Mouse (Mus musculus) heart, postnatal 36 days (tissue): ENCODE measurements around the gene Tmem110. TPM values are rescaled to one million over a fixed set of nuclear protein-coding genes. Genes with fewer than 3 reads are reported as not detected.

Source experiments
- DNase-seq, 2 experiments: peaks; one replicate each; pipeline ENCODE4 v3.0.0; 2021 to 2022
- intact Hi-C: fragments of 180-260 bp; cut with DNase I; formaldehyde crosslinking; loops from one replicate; pipeline ENCODE4 v1.15.1; 2025
- total RNA-seq, 2 experiments: library from RNA; stranded (reverse); gene quantifications; 2 replicates each; pipeline ENCODE4 v1.2.3; 2021

The Tmem110 gene
- 1 to 10 TPM; 7.6 to 9.6 TPM for total RNA-seq

DNA sequence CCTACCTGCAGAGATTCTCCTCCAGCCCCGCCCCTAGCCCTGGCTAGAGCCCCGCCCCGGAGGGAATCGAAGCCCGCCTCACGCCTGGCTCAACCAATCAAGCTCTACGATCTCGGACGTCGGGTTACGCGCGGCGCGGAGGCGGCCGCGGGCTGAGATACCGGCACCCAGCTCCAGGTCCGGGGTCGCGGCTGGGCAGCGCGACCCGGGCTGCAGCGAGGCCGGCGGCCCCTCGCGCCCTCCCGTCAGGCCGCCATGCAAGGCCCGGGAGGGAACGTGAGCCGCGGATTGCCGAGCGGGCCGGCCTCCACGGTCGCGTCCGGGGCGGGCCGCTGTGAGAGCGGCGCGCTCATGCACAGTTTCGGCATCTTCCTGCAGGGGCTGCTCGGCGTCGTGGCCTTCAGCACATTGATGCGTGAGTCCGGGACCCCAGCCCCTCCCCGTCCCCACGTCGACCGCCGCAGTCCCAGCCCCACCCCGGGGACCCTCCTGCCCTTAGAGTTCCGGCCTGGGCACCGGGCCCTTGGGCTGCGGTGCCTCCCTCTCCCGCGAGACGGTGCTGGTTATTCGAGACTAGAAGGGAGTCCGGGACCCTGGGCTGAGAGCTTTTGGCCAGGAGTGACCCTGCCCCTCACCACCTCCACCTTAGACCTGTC lies at the start of gene Tmem110:
TSS of gene Tmem110 (plus strand) at position 115 of the 656 bp plus-strand sequence.
- DNase-seq, result peak; percentile 81 to 87

GRCm38 (mm10) chr14:30784614-30785013 lies 40.8 kb upstream of the Tmem110 start:
- DNase-seq, result no peak

More for the DNA sequence above, at the start of gene Tmem110:
- intact Hi-C loops, result loop anchor here (2.0 to 5.0 kb wide), 3 partner anchors 39 to 108 kb away; no protein-coding TSS in a partner anchor

DNA sequence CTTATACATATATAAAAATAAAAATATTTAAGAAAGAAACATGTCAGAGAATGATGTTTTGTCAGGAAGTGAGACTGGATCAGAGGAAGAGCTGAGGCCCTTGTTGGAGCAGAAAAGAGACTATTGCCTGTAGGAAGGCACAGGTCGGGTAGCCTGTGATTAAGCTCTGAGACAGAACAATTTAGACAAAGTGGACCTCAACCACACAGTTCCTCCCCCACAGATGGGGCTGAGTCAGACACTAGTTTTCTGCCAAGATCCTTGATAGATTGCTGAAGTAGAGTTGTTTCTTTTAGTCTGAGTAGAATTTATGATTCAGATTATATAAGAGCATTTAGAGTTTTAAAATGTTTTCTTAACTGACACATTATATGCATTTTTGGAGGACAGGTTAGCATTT lies 35.9 kb upstream of the Tmem110 start:
- intact Hi-C loops, result no loop called here
- no peak for DNase-seq

More at GRCm38 (mm10) chr14:30784614-30785013, 40.8 kb upstream of the Tmem110 start:
- intact Hi-C loops, result no loop called here

DNA sequence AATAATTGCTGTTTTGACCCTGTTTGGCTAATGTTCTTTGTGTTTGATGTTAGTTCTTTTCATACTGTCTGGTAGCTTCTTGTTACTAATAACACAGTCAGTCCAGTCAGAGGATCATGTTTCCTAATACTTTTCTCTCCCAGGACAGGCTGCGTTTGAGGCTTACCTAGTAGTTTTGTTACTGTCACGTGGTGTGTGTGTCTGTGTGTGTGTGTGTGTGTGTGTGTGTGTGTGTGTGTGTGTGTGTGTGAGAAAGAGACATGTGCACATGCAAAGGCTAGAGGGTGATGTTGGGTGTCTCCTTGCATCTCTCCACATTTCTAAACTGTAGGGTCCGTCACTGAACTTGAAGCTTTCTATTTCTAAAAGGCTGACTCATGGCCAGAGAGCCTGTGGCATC lies 32.5 kb upstream of the Tmem110 start:
- no peak for DNase-seq
- intact Hi-C loops, result loop anchor here (5.0 kb wide), 1 partner anchor 76 kb away; no protein-coding TSS in a partner anchor

DNA sequence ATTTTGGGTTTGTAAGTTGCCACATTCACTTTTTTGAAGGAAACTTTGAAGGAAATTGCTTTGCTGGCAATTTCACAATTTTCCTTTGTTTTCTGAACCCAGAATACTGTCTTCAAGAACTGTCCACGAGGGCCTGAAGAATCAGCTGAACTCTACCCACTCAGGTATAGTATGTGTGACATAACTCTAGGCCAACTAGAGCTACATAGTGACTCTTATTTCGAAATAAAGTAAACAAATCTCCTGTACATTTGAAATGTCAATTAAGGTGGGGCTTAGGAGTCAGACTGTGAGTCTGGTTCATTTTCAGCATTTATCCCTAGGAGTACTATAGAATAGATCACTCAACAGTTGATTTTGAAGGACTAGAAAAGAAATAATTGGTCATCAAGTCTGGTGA lies 23.6 kb upstream of the Tmem110 start:
- DNase-seq, result no peak
- intact Hi-C loops, result no loop called here

GRCm38 (mm10) chr14:30821136-30821535 lies 4.3 kb upstream of the Tmem110 start:
- intact Hi-C loops, result loop anchor here (5.0 kb wide), 1 partner anchor 124 kb away; no protein-coding TSS in a partner anchor
- DNase-seq, result no peak

- no peak for DNase-seq
- intact Hi-C loops, result loop anchor here (2.0 to 5.0 kb wide), 2 partner anchors 40 to 127 kb away; no protein-coding TSS in a partner anchor
Measured at GRCm38 (mm10) chr14:30824456-30824995, 864 bp upstream of the Tmem110 start.

DNA sequence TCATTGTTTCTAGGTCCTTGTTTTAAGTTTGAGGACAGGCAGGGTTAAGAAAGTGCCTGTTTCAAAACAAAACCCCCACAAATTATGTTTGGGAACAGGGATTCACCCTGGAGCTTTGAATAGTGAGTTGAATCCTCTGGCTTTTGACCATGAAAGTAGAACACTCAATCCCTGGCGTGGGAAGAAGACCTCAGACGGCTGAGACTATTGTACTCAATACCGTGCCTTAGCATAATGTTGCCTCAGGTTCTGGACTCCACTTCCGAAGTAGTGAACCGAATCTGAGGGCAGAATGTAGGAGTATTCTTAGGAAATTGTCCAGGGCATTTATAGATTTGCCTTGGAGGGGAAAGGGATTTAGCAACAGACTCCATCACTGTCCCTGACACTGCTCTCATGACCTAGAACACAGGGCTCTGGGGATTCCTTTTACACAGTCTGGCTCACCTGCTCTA lies 342 bp upstream of the Tmem110 start:
- no peak for DNase-seq
- intact Hi-C loops, result loop anchor here (2.0 to 5.0 kb wide), 3 partner anchors 40 to 108 kb away; no protein-coding TSS in a partner anchor

GRCm38 (mm10) chr14:30826174-30827140 lies 1.1 kb downstream of the Tmem110 start:
- intact Hi-C loops, result loop anchor here (5.0 kb wide), 2 partner anchors 56 to 109 kb away; no protein-coding TSS in a partner anchor
- no peak for DNase-seq

DNA sequence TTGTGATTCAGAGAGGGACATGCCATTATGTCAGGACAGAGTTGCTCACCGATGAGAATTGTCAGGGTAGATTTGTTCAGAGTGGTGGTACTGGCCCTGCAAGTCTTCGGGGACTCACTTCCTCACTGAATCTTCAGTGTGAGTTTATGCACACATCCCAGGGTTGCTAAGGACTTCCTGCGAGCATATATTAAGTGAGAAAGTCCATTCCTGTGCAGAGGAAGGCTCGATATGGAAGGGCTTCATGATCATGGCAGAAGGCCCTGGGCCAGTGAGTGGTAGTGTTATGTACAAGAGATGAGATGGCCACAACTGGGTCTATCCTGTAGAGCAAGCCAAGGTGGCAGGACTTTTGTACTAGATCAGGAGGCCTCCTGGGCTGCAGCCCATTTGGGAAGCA lies 2.1 kb downstream of the Tmem110 start:
- intact Hi-C loops, result loop anchor here (5.0 kb wide), 2 partner anchors 55 to 110 kb away; no protein-coding TSS in a partner anchor

DNA sequence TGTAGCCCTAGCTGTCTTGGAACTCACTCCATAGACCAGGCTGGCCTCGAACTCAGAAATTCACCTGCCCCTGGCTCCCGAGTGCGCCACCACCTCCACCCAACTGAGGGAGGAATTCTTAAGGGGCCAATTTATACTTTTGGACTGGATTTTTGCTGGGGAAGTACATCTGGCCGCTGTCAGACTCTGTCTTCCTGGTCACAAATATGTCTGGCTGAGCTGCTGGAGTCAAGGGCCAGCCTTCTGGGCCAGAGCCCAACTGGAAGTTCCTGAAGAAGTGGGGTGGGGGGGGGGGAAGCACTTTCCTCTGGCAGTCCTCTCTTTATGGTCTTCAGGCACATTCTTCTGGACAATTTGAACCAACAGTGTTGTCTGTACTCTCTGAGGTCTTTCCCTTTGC lies 2.7 kb downstream of the Tmem110 start:
- peak in 1 of 2 experiments; percentile 38 for DNase-seq
- intact Hi-C loops, result loop anchor here (5.0 kb wide), 2 partner anchors 54 to 111 kb away; no protein-coding TSS in a partner anchor

More for the DNA sequence above, 2.1 kb downstream of the Tmem110 start:
- no peak for DNase-seq

- intact Hi-C loops, result loop anchor here (5.0 kb wide), 2 partner anchors 53 to 112 kb away; no protein-coding TSS in a partner anchor
Measured at GRCm38 (mm10) chr14:30828635-30829460, 3.5 kb downstream of the Tmem110 start.

GRCm38 (mm10) chr14:30837416-30837996 lies 12.1 kb downstream of the Tmem110 start:
- intact Hi-C loops, result no loop called here

More at GRCm38 (mm10) chr14:30828635-30829460, 3.5 kb downstream of the Tmem110 start:
- DNase-seq, result peak; percentile 58 to 61

GRCm38 (mm10) chr14:30843701-30844100 lies 18.3 kb downstream of the Tmem110 start:
- intact Hi-C loops, result no loop called here

More at GRCm38 (mm10) chr14:30837416-30837996, 12.1 kb downstream of the Tmem110 start:
- DNase-seq, result no peak

DNA sequence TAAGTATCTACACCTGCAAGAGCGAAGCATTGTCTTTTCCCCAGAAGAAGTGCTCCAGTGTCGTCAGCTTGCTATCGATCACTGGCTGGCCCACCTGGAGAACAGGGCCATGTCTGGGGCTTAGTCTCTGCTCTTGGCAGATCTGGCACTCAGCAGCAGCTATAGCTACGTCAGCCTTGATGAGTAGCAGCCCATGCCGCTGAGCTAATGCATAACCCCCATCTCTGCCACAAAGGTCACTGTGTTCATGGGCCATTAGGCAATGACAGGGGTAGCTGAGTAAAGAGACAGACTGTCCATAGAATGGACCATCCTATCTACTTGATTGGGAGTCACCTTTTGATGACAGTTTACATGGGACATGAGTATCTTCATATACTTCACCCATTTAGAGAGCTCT lies 25.1 kb downstream of the Tmem110 start:
- intact Hi-C loops, result no loop called here
- no peak for DNase-seq

More at GRCm38 (mm10) chr14:30843701-30844100, 18.3 kb downstream of the Tmem110 start:
- no peak for DNase-seq

GRCm38 (mm10) chr14:30852325-30852724 lies 26.9 kb downstream of the Tmem110 start:
- DNase-seq, result no peak
- intact Hi-C loops, result no loop called here

DNA sequence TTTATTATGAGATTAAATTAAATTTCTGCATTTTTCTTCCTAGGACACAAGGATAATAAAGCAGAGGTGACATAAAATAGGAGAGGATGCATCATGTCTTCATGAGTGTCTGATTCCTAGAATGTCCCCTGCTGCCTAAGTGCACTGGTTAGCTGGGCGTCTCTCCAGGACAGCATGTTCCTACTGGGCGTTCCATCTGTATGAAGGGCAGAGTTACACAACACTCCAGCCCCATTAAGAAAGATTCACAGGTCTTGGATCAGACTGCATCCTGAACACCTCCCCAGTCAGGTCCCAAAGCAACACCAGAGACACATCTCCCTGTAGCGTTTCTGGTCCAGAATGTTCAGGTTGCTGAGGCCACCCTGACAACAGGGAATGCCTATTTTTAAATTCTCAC lies 29.9 kb downstream of the Tmem110 start:
- intact Hi-C loops, result no loop called here
- DNase-seq, result no peak

GRCm38 (mm10) chr14:30856885-30857507 lies 31.6 kb downstream of the Tmem110 start:
- intact Hi-C loops, result no loop called here
- no peak for DNase-seq
